Mouse (Mus musculus) hematopoietic stem cell, adult 5-6 weeks (primary cell): ENCODE measurements at regions not wholly inside any gene's neighbourhood (a gene's known extent, or its start where the extent isn't known, plus 50 kb on each side); places are given as distances from the start of the nearest gene placed in this dataset.

Source experiments
- ATAC-seq, 2 experiments: fragments of 125-278 bp in 1 of 2; replicated peaks in 1 of 2; 2 replicates each; pipeline ENCODE4 v1.8.0; 2016 to 2017; ENCODE audit warnings: inconsistent platforms in 2 of 2, mild to moderate bottlenecking in 2 of 2, moderate number of reproducible peaks in 2 of 2, low read depth in 1 of 2, moderate TSS enrichment in 1 of 2; ENCODE audit not compliant: low FRiP score in 2 of 2, poor library complexity in 2 of 2, severe bottlenecking in 2 of 2, insufficient read depth in 1 of 2, low TSS enrichment in 1 of 2

DNA sequence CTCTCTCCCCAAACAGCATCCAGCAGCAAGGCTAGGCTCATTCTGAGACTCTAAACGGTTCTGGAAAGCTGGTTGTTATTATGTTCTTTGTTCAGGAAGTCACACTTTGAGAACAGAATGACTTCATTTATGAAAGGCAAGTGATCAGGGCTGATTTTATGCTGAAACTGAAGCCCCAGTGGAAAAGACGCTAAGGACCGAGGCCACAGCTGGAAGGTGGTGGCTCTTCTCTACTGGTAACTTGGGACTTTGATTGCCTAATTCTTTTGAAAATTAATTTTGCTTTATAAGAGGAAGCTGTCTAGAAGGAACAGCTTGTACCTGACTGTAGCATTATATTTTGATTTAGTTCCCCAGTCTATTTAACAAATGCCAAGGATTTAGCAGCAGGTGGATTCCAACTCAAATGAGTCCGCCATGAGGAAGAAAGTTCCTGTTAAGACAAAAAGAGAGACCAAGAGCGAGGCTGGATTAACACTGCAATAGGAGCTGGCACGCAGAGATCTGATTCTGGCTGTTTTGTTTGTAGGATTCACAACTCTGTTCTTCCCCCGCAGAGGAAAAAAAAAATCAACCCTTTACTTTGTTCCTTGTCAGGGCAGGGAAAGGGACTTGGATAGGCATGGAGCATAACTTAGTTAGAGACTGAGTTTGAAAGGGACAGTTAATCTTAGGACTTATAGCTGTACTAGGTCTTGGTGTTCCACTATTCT, 388.3 kb upstream of the Slc30a5 start:
- ATAC-seq: no peak

- no peak for ATAC-seq
These were observed 386.3 kb upstream of the Slc30a5 start for GRCm38 (mm10) chr13:101219568-101219967.

- ATAC-seq: no peak
These were observed 383.8 kb upstream of the Slc30a5 start for GRCm38 (mm10) chr13:101216897-101217480.

DNA sequence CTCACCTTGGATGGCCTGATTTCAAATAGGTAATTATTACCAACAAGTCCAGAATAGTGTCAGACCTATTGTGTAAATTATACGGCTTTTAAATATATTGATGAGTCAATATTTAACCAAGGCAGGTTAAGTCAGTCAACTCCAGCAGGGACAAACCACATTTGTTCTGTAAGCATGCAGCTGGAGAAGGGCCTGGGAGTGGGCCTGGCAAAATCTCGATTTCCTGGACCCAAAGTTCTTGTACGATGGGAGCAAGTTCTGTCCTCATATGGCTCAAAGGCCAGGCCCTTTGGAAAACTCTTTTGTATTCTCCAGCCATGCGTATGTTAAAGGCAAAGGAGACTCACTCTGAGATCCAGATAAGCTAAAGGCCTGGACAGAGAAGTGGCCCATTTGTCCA, 383.2 kb upstream of the Slc30a5 start:
- no peak for ATAC-seq

DNA sequence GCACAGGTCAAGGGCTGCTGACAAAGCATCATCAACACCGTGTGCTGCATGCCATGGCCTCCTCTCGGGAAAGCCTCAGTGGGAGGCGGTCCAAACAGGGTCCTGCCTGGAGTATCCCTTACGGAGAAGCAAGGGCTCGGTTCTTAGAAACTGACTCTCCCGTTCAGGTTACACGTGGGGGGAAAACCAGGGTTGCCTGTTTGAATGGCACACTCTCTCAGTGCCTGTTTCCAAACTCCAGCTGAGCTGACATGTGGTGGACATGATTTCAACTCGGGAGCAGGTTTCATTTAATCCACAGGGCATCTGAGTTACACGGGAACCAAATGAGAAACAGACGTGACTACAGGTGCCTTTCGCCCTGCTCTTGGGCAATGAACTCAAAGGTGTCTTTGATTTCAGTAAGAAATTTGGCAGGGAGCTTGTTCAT, 382.6 kb upstream of the Slc30a5 start:
- no peak for ATAC-seq

GRCm38 (mm10) chr13:101215131-101215641, 382.0 kb upstream of the Slc30a5 start:
- ATAC-seq: no peak

- no peak for ATAC-seq
These were observed 380.9 kb upstream of the Slc30a5 start for GRCm38 (mm10) chr13:101214094-101214493.

DNA sequence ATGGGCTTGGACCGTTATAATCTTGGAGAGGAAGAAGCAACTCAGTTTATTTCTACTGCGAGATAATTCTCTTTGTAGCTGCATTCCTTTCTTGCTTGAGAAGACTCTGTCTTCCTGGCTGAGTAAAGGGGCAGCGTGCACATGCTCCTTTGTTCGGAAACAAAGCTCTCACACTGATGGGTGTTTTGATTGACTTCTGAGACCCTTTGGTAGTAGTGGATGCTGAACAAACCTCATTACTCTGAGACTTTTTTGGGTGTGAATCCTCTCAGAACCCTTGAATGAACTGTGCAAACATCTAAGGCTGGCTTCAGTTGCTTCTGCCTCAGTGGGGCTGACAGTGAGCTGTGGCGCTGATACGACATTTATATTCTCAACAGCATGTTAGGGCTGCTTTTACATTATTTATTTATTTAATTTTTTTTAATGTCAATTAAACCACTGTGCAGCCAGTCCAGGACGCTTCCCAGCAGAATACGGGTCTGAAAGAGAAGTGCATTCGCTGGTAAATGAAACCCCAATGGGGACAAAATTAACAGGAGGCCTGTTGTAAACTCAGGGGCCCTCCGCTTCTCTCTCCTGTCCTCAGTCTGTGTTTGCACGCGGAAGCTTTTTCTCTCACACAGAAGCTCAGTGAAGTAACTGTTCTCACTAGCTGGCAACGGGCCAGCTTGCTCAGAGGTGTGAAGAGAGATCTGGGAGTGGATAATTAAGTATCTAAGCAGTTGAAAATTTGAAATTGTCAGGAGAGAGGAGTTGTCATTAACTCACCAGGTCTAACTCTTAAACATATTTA, 380.1 kb upstream of the Slc30a5 start:
- no peak for ATAC-seq

GRCm38 (mm10) chr13:101212341-101212895, 379.2 kb upstream of the Slc30a5 start:
- ATAC-seq: no peak

GRCm38 (mm10) chr13:101208788-101209187, 375.6 kb upstream of the Slc30a5 start:
- ATAC-seq: no peak

- ATAC-seq: no peak
These were observed 370.2 kb upstream of the Slc30a5 start for GRCm38 (mm10) chr13:101203463-101203862.

DNA sequence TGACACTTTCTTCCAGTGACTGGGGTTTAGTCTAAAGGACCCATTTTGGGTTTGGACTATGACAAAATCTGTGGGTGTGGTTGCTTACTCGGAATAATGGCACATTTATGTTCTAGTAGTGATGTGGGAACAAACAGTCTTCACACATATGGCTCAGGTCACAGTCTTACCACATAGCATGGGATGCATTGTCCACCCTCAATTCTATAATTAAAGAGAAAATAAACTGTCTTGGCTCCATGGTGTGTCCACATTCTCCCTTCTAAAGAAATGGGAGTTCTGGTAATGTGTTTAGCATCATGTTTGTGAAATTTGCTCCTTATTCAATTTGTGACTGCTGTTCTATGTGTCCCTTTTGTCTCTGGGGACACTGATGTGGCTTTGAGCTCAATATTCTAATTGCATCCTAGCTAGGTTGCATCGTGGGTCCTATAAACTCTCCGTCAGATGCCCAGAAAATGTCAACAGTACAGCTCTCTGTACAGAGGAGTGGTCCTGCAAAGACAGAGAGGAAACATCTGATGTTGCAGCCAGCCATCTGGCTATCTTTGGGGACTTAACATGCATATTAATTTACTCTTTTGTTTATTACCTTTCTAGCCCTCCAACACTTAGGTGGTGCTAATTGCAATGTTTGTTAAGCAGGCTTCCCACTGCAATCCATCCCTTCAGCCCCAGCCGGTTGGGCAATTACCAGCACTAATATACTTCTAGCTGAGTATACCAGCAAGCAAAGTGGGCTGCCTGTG, 369.5 kb upstream of the Slc30a5 start:
- no peak for ATAC-seq

GRCm38 (mm10) chr13:101190249-101190830, 357.1 kb upstream of the Slc30a5 start:
- ATAC-seq: no peak

DNA sequence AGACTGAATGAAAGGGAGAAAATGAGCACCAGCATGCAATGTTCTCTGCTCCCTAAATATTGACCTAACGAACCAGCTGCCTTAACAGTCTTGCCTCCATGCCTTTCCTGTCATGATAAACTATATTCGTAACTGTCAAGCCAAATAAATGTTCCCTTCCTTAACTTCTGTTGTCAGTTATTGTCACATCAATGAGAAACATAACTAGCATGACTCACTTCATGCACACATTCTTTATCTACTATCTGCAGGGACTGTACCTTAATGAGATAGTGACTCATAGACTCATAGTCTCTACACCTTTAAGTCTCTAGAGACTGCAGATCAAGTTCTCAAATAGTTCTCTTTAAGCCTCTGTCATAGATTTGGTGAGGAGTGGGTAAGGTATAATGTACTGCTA, 349.2 kb upstream of the Slc30a5 start:
- no peak for ATAC-seq

DNA sequence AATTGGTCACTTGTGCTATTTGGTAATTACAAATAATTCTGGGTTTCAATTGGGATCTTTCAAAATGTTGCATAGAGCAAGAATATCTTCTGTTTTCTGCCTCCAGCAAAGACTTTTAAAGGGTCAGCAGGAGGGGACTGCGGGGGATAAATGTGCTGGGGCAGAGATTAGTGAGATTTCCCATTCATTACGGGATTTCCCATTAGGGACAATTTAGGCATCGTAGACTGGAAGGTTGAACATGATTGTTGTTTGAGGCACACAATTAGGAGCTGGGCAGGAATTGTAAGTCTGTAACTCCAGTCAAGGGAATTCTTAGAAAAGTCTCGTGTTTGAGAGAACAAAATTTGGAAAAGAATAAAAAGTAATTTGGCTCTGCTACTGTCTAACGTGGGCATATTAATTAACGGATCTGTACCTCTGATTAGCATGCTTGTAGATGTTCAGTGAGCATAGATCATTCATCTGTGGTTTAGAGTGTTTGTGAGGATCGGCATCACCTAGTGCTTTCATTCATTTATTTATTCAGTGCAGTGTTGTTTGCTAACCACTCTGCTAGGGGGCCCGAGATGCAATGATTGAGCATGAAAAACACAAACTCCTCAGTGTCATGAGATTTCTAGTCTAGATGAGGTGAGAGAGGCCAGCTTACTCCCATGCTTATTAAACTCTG, 341.9 kb upstream of the Slc30a5 start:
- no peak for ATAC-seq

GRCm38 (mm10) chr13:101161768-101162167, 328.5 kb upstream of the Slc30a5 start:
- no peak for ATAC-seq
